Mouse (Mus musculus): ENCODE results near the gene Mia3.
"Not testable (repeated sequence)": the region's sequence is repeated elsewhere in the genome, so short reads cannot be mapped to it uniquely, and the experiment has no call there.

- TF ChIP-seq EP300, CTCF (IDR thresholded peaks at IDR 0.05): not testable (repeated sequence)
Observed at GRCm38 (mm10) chr1:183309601-183310000, 59.8 kb downstream of the Mia3 start.
